Mouse (Mus musculus): ENCODE results near the gene Cep95.

- TF ChIP-seq CTCF (IDR thresholded peaks at IDR 0.05) = peak; percentile 19; the same call in 1 of the 2 replicates
- no peak for TF ChIP-seq EP300 (IDR thresholded peaks at IDR 0.05)
Measured at GRCm38 (mm10) chr11:106787131-106788025, 1.7 kb upstream of the Cep95 start.

Data from lung, postnatal 0 days (tissue).